Comparison of ENCODE assay signal across 8 mouse cellular contexts in the genomic region with DNA sequence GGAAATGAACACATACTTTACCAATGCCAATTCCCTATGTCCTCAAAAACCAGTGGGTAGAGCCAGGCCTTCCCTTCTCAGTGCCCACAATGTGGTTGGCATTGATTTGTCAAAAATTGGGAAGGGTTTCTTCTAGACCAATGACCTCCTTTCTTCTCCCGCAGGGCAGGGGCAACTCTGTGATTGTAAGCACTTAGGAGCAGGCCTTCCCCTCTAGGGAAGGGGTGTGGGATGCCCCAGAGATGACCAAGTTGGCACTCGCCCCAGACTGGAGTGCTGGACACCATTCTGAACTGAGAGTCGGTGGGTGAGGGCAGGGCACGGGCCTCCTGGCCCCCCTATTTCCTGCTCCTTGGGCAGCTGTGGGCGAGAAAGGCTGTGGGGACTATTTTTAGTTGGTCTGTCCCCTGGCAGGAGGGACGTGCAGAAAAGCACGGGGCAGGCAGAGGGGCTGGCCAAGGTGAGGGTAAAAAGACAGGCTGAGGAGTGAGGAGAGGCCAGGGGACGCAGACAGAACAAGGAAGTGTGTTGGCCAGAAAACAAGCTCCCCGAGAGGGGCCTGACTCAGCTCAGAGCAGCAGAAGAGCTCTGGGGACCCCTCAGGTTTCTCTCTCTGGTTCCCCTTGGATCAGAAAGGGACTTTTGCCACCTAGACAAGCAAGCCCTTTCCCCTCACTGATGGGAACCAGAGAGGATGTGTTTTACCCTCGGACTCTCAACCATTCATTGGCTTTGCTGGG. TPM values are rescaled to one million over a fixed set of nuclear protein-coding genes. Genes with fewer than 3 reads are reported as not detected.
DNase-seq lines count a peak whose midpoint lies in the region; ATAC-seq and TF ChIP-seq lines count a peak whose summit lies in the region.

No protein-coding gene starts in this region.

- H3K4me1 ChIP-seq in heart, embryonic 10.5 days: peaks cover 84% of the 10 kb centered on the region
- H3K4me1 ChIP-seq in cerebellum, adult 2 months (ENCODE audit: control insufficient read depth, insufficient read depth, low read length): peaks cover 53% of the 10 kb centered on the region
- H3K4me1 ChIP-seq in heart, embryonic 16.5 days (ENCODE audit: control insufficient read depth, insufficient read depth, low read length): peaks cover 77% of the 10 kb centered on the region
- peaks cover 63% of the 10 kb centered on the region for H3K4me1 ChIP-seq in liver, embryonic 12.5 days

- 25% methylated on average over 10 of the region's 10 CpGs for WGBS in heart, embryonic 10.5 days
- 8% methylated on average over 10 of the region's 10 CpGs for WGBS in cerebellum, adult 2 months
- 6% methylated on average over 10 of the region's 10 CpGs for WGBS in heart, embryonic 16.5 days
- 22% methylated on average over 10 of the region's 10 CpGs for WGBS in liver, embryonic 12.5 days (ENCODE audit: insufficient replicate concordance)

- H3K27me3 ChIP-seq in heart, embryonic 10.5 days (ENCODE audit: insufficient read depth, poor library complexity, severe bottlenecking): no peaks in the 10 kb centered on the region
- no peaks in the 10 kb centered on the region for H3K27me3 ChIP-seq in cerebellum, adult 2 months (ENCODE audit: control insufficient read depth, insufficient read depth, low read length)
- H3K27me3 ChIP-seq in heart, embryonic 16.5 days (ENCODE audit: control insufficient read depth, insufficient read depth, low read length): no peaks in the 10 kb centered on the region
- H3K27me3 ChIP-seq in liver, embryonic 12.5 days (replicated peaks): peaks cover 93% of the 10 kb centered on the region

- TF ChIP-seq CTCF in cerebellum, adult 2 months (IDR thresholded peaks at IDR 0.05; ENCODE audit: borderline replicate concordance, insufficient read depth, low read depth, low read length): no peak

- no peak for TF ChIP-seq POLR2A in cerebellum, adult 2 months (IDR thresholded peaks at IDR 0.05; ENCODE audit: borderline replicate concordance, insufficient read depth, low read length)

- peaks cover 7% of the 10 kb centered on the region; the same call in 1 of the 2 replicates for H3K36me3 ChIP-seq in heart, embryonic 10.5 days
- H3K36me3 ChIP-seq in heart, embryonic 16.5 days (ENCODE audit: control insufficient read depth, insufficient read depth): 0 out of 2 replicates have a peak, but pooled peaks cover 5% of the 10 kb centered on the region
- H3K36me3 ChIP-seq in liver, embryonic 12.5 days: no peaks in the 10 kb centered on the region

- peak overlapping the region; percentile 92 for H3K27ac ChIP-seq in heart, embryonic 10.5 days
- peak overlapping the region; percentile 78 for H3K27ac ChIP-seq in cerebellum, adult 2 months (ENCODE audit: insufficient read depth, low read length)
- H3K27ac ChIP-seq in heart, embryonic 16.5 days (ENCODE audit: low read length): peak overlapping the region; percentile 98
- peak overlapping the region; percentile 45; the same call in 1 of the 2 replicates for H3K27ac ChIP-seq in liver, embryonic 12.5 days

- H3K9me3 ChIP-seq in heart, embryonic 10.5 days: no peaks in the 10 kb centered on the region
- no peaks in the 10 kb centered on the region for H3K9me3 ChIP-seq in heart, embryonic 16.5 days (replicated peaks; ENCODE audit: control insufficient read depth, low read length)
- no peaks in the 10 kb centered on the region for H3K9me3 ChIP-seq in liver, embryonic 12.5 days (replicated peaks)

- H3K4me3 ChIP-seq in heart, embryonic 10.5 days: peak overlapping the region; percentile 39
- H3K4me3 ChIP-seq in cerebellum, adult 2 months (replicated peaks; ENCODE audit: insufficient read depth, low read depth, low read length): no peak overlapping the region
- peak overlapping the region; percentile 12 for H3K4me3 ChIP-seq in heart, embryonic 16.5 days (ENCODE audit: low read length)
- H3K4me3 ChIP-seq in liver, embryonic 12.5 days: no peak overlapping the region

- H3K9ac ChIP-seq in heart, embryonic 16.5 days (ENCODE audit: low read length): peak overlapping the region; percentile 92
- H3K9ac ChIP-seq in liver, embryonic 12.5 days: no peak overlapping the region

- DNase-seq in heart, embryonic 10.5 days (ENCODE audit: low spot score): no peak
- no peak for DNase-seq in heart, adult 8-10 months (ENCODE audit: low spot score)
- peak; percentile 56 to 61 for DNase-seq in cerebellum, adult 2 months
- DNase-seq in spleen, adult 12 weeks (ENCODE audit: low spot score): no peak
- no peak for DNase-seq in thymus, postnatal 4 days

- peak overlapping the region; percentile 68 for H3K4me2 ChIP-seq in heart, embryonic 16.5 days (ENCODE audit: low read depth, low read length)
- H3K4me2 ChIP-seq in liver, embryonic 12.5 days: peak overlapping the region; percentile 7; the same call in 1 of the 2 replicates

- peak; percentile 78 for ATAC-seq in heart, embryonic 16.5 days (replicated peaks; ENCODE audit: extremely low read depth, insufficient read depth, low FRiP score)
- no peak for ATAC-seq in liver, embryonic 12.5 days
- no peak for ATAC-seq in inflammation-experienced regulatory T-cells, adult 6 months

RNA-seq across cellular contexts. Expression of gene Rara, which starts 3.3 kb away (rescaled TPM):
- polyA plus RNA-seq in heart, embryonic 10.5 days (2016; fragmentation: Nextera tagmentation; extraction: Ambion mirVana): 30.4 and 36.9 TPM in 2 replicates
- 10 to 100 TPM; 10.8 to 13.5 (median 11.9) TPM for total RNA-seq in heart, adult 8-10 months (2022)
- polyA plus RNA-seq in cerebellum, adult 2 months (2012; rRNA removed): 13.5 and 15.4 TPM in 2 replicates
- polyA plus RNA-seq in heart, embryonic 16.5 days (2015; fragmentation: Nextera tagmentation; extraction: Ambion mirVana): 28.2 and 28.6 TPM in 2 replicates
- 6.8 and 7.1 TPM in 2 replicates for polyA plus RNA-seq in liver, embryonic 12.5 days (2016; fragmentation: Nextera tagmentation; extraction: Ambion mirVana)
- polyA plus RNA-seq in inflammation-experienced regulatory T-cells, adult 6 months (2017; shearing (Covaris generic)): 1 to 10 TPM; 7.4 to 8.1 (median 7.6) TPM

RNA-seq across cellular contexts. Expression of gene Cdc6, which starts 23.3 kb away (rescaled TPM):
- polyA plus RNA-seq in heart, embryonic 10.5 days (2016; fragmentation: Nextera tagmentation; extraction: Ambion mirVana): 39.3 and 47.7 TPM in 2 replicates
- total RNA-seq in heart, adult 8-10 months (2022): under 1 TPM; 0.16 to 0.49 (median 0.25) TPM
- polyA plus RNA-seq in cerebellum, adult 2 months (2012; rRNA removed): 0.30 and 0.36 TPM in 2 replicates
- polyA plus RNA-seq in heart, embryonic 16.5 days (2015; fragmentation: Nextera tagmentation; extraction: Ambion mirVana): 18.6 and 23.0 TPM in 2 replicates
- polyA plus RNA-seq in liver, embryonic 12.5 days (2016; fragmentation: Nextera tagmentation; extraction: Ambion mirVana): 86.5 and 89.9 TPM in 2 replicates
- 10 to 100 TPM in 1 of 3 experiments, 1 to 10 TPM in 2; 5.1 to 40.6 (median 5.2) TPM for polyA plus RNA-seq in inflammation-experienced regulatory T-cells, adult 6 months (2017; shearing (Covaris generic))

RNA-seq across cellular contexts. Expression of gene Gjd3, which starts 51.9 kb away (rescaled TPM):
- 1.0 and 1.1 TPM in 2 replicates for polyA plus RNA-seq in heart, embryonic 10.5 days (2016; fragmentation: Nextera tagmentation; extraction: Ambion mirVana)
- under 1 TPM in 1 of 4 experiments, not detected in 3; 0.44 TPM for total RNA-seq in heart, adult 8-10 months (2022)
- polyA plus RNA-seq in cerebellum, adult 2 months (2012; rRNA removed): 1.2 and 2.1 TPM in 2 replicates
- 4.1 and 4.5 TPM in 2 replicates for polyA plus RNA-seq in heart, embryonic 16.5 days (2015; fragmentation: Nextera tagmentation; extraction: Ambion mirVana)
- not detected in 2 replicates for polyA plus RNA-seq in liver, embryonic 12.5 days (2016; fragmentation: Nextera tagmentation; extraction: Ambion mirVana)
- not detected for polyA plus RNA-seq in inflammation-experienced regulatory T-cells, adult 6 months (2017; shearing (Covaris generic))

Comparison
In these comparisons a context has a peak if more than half of its experiments do, and no peak if none do; other contexts are left out.
1. DNase-seq: peak in cerebellum, adult 2 months (2 of 2); none in heart, embryonic 10.5 days (single experiment), heart, adult 8-10 months (single experiment), spleen, adult 12 weeks (single experiment) and thymus, postnatal 4 days (single experiment).
2. H3K27ac ChIP-seq: peak in every context shown above with its lines; median percentile 98 in heart, embryonic 16.5 days; 92 in heart, embryonic 10.5 days; 78 in cerebellum, adult 2 months; 45 in liver, embryonic 12.5 days.
3. H3K4me3 ChIP-seq: peak in heart, embryonic 10.5 days (single experiment) and heart, embryonic 16.5 days (single experiment); none in cerebellum, adult 2 months (single experiment) and liver, embryonic 12.5 days (single experiment).